Mouse (Mus musculus) frontal cortex, adult (tissue): ENCODE results near the gene Ubxn10.

Source experiments
- ATAC-seq: cut with Nextera tagmentation; 2 replicates; pipeline ENCODE4 v1.9.2; 2017; ENCODE audit warnings: mild to moderate bottlenecking, moderate library complexity, mixed read lengths; ENCODE audit not compliant: low TSS enrichment

The Ubxn10 gene

DNA sequence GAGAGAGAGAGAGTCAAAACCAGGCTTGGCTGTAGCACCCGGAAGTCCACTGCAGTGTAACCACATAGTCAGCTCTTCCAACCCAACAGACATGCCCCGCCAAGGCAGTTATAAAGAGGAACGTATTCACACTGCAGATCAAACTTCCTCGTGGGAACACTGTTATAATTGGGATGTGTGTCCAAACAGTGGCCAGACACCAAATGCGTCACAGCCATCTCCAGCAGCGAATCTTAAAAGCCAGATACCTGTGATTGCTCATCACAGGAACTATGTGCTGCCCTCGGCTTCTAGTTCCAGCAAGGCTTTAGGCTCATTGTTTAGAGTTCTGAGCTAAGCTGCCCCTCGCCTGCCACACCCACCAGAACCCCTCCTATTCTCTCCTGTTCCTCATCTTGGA, 34.4 kb downstream of the Ubxn10 start:
- no peak for ATAC-seq

DNA sequence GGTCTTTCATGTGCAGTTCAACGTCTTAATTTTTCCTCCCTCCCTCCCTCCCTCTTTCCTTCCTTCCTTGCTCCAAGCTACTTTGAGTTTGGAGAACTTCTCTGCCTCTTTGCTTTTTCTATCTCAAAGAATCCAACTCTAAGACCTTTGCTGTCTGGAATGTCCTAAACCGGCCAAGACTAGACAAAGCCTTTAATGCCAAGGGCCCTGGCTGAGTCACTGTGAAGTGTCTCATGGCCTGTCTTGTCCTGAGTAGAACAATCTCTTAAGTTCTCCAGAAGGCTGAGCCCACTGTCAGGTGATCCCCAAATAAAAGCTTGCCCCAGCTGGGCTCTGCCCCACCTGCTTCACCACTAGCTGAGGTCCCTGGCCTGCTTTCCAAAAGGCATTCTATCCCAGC, 34.9 kb downstream of the Ubxn10 start:
- ATAC-seq, result no peak

DNA sequence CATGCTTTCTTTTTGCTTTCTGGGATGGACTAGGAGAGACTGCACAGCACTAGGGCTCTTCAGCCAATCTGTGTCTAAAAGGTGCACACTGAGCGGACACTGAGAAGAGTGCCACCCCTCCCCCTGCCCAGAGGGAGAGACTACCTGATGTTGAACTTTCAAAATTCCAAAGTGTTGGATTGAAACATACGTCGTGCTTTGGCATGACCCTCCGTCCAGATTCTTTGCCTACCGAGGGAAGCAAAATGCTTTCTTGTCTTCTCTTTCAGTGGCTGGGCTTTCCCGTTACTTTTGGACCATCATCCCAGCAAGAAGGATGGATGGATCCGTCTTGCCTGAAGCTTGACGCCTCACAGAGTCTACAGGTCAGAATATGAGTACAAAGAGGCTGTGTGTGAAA, 35.9 kb downstream of the Ubxn10 start:
- ATAC-seq, result no peak

DNA sequence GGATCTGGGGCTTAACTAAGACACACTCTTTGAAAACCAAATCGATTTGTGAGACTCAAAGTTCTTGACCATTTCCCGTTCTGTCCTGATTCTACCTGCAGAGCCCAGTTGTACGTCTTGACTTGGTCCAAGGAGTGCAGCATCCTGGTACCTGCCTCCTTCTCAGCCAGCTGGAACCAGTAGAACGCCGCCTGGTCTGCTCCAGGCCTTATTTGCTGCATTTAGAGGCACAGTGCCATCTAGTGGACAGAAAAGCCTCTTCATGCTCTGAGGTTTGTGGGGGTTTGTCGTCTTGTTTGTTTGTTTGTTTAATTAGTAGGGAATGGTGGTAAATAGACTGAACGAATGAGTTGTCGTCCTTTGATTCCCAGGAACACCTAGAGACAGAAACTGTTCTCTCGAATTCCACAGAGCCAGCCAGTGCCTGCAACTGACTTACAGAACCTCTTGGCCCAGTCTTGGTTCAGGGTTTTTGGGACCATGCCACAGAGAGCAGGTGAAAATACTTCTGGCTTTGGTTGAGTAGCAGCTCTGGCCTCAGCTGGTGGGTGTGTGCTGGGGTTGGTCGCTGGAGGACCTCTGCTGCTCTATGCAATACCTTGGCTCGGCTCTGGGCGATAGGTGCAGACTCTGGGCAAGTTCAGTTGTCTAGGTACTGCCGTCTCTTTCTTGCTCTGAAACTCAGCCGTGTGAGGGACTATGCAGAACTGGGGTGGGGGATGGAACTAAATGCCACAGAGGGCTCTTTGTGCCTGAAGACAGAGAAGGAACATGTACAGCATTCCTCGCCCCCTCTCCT, 36.6 kb downstream of the Ubxn10 start:
- peak; percentile 80; the same call in 1 of the 2 replicates for ATAC-seq

GRCm38 (mm10) chr4:138698296-138698695, 38.7 kb downstream of the Ubxn10 start:
- ATAC-seq, result no peak

DNA sequence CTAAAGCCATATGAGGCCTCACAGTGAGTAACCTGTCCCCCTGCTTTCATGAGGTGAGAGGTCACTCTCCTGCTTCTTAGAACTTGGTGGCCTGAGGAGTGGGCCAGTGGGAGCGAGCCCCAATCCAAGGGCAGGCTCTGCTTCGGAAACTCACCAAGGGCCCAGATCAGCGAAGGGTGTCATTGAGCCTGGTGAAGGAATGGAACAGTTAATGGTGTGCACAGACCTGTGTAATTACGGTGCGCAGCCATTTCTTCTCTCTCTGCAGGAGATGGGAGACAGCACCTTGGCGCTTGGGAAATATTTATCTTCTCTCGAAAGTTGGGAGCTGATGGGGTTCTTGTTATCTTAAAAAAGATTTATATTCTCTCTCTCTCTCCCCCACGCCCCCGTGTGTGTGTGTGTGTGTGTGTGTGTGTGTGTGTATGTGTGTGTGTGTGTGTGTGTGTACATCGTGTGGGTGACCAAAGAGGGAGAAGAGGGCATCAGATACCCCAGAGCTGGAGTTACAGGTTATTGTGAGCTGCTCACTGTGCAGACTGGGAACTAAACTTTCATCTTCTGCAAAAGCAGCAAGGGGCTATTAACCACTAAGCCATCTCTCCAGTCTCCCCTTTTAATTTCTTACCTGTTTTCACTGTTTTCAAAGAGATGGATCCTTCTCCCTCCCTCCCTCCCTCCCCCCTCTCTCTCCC, 39.7 kb downstream of the Ubxn10 start:
- ATAC-seq, result no peak

DNA sequence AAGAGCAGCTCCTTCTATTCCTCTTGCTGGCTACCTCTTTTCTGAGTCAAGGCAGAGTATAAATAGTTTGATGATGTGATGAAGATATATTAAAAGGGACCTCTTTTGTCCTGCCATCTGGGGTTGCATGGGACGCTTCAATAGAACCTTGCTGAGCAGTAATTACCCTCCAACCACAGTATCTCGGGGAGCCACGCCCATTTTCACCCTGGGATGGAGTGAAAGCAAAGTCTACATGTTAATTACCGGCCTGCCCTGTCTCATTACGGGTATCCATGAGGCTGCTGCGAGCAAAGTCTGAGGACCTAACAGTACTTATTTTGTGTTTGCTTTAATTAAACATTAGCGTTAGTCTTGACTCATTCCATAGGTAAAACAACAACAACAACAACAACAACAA, 40.2 kb downstream of the Ubxn10 start:
- ATAC-seq, result no peak

DNA sequence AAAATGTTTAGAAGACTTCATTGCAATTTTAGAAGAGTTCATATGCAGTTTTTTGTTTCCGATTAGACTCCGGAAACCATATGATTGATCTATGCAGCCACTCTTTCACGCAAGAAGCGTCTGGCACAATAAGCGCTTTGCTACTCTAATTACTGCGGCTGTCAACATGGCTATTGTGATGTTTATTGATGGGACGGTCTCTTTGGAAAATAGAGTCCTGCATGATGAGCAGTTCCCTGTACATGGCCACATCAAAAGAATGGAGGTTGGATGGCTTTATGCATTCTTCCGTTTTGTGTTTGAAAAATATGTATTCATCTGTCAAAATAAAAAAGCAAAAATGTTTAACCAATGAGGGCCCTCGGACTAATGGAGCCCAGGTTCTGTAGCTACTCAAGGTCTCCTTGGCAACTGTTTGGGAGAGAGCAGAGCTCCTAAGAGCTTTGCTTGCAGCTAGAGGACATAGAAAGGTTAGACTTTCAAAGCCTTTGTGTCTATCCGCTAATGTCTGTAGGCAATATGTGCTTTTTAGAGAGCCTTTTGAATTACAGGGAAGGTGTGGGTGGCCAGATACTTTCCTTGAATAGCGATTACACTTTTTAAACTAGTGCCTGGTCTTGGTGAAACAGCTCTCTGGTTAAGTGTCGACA, 43.8 kb downstream of the Ubxn10 start:
- ATAC-seq, result no peak

GRCm38 (mm10) chr4:138691443-138692181, 45.4 kb downstream of the Ubxn10 start:
- peak; percentile 64 for ATAC-seq

- ATAC-seq, result no peak
These were observed 46.4 kb downstream of the Ubxn10 start for GRCm38 (mm10) chr4:138690561-138690960.

DNA sequence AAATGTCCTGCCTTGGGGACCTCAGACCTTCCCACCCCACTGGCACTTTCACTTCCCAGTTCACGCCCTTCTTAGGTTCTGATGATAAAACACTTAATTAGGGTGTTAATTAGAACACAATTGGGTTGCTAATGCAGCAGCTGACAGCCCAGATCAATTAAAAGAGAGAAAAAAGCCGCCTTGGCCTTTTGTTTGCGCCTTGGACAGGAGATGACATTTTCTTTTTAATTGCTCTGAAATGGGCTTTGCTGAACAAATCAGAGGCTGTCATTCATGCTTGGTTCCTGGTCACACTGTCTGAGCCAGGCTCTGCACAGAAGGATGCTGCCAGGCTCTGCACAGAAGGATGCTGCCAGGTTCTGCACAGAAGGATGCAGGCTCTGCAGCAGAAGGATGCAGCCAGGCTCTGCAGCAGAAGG, 47.9 kb downstream of the Ubxn10 start:
- ATAC-seq, result no peak

DNA sequence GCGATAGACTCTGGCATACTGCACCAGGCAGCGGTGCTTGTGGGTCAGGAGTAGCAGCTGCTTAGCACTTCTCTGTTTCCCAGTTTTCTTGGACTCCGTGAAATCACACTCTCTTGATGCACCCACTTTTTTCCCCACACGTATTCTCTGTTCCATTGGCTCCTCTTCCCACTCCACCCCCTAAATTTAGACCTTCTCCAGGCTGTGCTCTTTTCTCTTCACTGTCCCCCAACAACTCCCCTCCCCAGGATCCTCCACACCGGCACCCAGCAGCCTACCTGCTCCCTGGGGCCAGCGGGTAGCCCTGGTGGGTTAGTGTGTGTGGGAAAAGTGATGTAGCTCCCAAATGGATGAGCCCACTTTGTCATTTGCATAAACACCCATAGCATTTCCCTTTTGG, 51.2 kb downstream of the Ubxn10 start:
- ATAC-seq, result peak; percentile 76

DNA sequence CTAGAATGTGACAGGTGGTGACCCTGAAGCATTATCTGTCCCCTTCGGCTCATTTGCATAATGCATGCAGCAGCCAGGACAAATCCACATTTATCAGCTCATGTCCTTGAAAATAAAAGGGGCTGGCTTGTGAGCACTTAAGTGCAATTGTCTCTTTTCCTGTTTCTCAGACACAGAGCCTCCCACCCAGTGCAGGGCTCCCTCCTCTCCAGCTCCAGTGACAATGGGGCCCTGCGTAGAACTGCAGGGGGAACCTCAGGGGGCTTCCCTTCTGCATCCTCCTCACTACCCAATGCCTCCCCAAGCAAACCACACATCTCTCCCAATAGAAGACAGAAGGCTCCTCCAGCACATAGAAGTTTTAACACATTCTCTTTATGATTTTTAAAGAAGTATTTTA, 54.2 kb downstream of the Ubxn10 start:
- no peak for ATAC-seq

- ATAC-seq, result peak; percentile 53; the same call in 1 of the 2 replicates
These were observed 56.8 kb downstream of the Ubxn10 start for GRCm38 (mm10) chr4:138680124-138680523.

GRCm38 (mm10) chr4:138677579-138677978, 59.4 kb downstream of the Ubxn10 start:
- no peak for ATAC-seq

DNA sequence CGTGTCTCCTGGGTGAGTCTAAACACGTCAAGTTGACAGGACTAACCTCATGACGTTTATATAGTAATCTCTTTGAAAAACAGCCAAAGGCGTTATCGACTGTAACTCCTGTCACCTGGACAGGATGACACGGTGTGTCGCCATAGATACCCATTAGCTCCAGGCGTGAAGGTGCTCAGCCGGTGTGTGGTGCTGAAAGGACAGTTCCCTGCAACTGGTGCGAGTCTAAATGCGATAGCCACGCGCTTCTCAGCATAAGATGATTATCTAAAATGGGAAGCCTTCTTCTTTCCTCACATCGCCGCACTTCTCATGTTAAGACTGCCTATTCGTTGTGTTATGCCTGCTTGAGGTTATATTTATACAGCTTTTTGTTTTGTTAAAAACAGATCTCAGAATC, 60.5 kb downstream of the Ubxn10 start:
- ATAC-seq, result no peak

GRCm38 (mm10) chr4:138672160-138672559, 64.8 kb downstream of the Ubxn10 start:
- no peak for ATAC-seq

DNA sequence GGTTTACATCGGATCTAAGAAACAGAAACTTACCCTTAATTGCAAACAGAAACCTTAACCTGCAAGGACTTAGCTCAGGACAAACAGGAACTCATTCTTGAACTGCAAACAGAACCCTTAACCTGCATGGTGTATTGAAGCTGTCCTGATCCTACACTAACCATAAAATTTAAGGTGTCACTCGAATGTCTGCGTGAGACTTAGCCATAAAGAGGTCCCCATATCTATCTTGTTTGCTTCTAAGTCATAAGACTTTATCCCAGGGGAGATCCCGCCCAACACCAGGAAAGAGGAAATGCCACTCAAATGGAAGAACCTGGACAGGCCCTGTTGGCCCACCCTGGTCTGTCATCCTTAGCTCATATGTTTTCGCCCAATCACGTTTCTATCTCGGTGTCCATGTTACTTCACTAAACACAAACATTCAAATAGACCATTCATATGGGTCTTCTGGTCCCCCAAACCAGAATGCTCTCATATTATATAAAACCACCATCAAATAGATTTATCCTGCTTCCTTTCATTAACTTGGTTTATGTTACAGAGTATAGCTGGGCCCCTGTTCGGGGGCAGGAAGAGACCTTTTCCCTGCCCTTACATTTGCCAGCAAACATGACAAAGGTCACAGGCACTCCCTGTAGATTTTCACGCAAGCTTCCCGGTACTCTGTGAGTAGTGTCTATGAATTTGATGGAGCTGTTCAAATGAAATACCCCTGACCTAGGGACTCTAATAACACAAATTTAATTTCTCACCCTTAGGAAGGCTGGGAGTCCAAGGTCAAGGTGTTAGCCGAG, 66.7 kb downstream of the Ubxn10 start:
- no peak for ATAC-seq

- no peak for ATAC-seq
These were observed 70.4 kb downstream of the Ubxn10 start for GRCm38 (mm10) chr4:138666521-138666920.

- ATAC-seq, result peak; percentile 84
These were observed 76.9 kb downstream of the Ubxn10 start for GRCm38 (mm10) chr4:138659936-138660602.
